Mouse (Mus musculus): Measurements from ENCODE around the gene Lyl1. TPM values are rescaled to one million over a fixed set of nuclear protein-coding genes. Genes with fewer than 3 reads are reported as not detected.

Lyl1 gene
- total and polyA plus RNA-seq, 3 experiments: 81.2 to 550 (median 138) TPM

- no peak for ATAC-seq (ENCODE audit: extremely low read depth, insufficient number of reproducible peaks, low FRiP score, poor library complexity, severe bottlenecking)
- Histone ChIP-seq H3K27me3 (ENCODE audit: insufficient read depth, low read length) (no peaks in the 10 kb centered on the region), H3K4me1 (ENCODE audit: insufficient read depth, low read depth, low read length) (peaks cover 59% of the 10 kb centered on the region), H3K9me3 (replicated peaks) (no peaks in the 10 kb centered on the region), H3K36me3 (replicated peaks) (peaks cover 25% of the 10 kb centered on the region), H3K4me3 (ENCODE audit: low read depth, low read length) (peak overlapping the region; percentile 83)
- TF ChIP-seq POLR2AphosphoS5 (IDR thresholded peaks at IDR 0.05; ENCODE audit: insufficient replicate concordance, low read depth, low read length) (no peak), TAL1 (conservative IDR thresholded peaks at IDR 0.05; ENCODE audit: low read depth, low read length) (no peak), GATA2 (IDR thresholded peaks at IDR 0.05; ENCODE audit: borderline replicate concordance, low read depth, low read length) (no peak), CTCF (IDR thresholded peaks at IDR 0.05; ENCODE audit: low read depth, low read length) (no peak), GATA1 (IDR thresholded peaks at IDR 0.05; ENCODE audit: borderline replicate concordance, low read length) (no peak)
- DNase-seq (ENCODE audit: low spot score): peak; percentile 25
These were observed 39.2 kb upstream of the Lyl1 start for GRCm38 (mm10) chr8:84661961-84662571.

GRCm38 (mm10) chr8:84662581-84663065, 38.6 kb upstream of the Lyl1 start, which contains the start of gene Ier2:
Gene Ier2, minus strand, starts transcription at chr8:84662852.
- peak; percentile 46 for ATAC-seq (ENCODE audit: extremely low read depth, insufficient number of reproducible peaks, low FRiP score, poor library complexity, severe bottlenecking)
- H3K4me3 ChIP-seq (ENCODE audit: low read depth, low read length): peak within 1 kb of the TSS; percentile 83
- TF ChIP-seq TAL1 (conservative IDR thresholded peaks at IDR 0.05; ENCODE audit: low read depth, low read length): no peak
- TF ChIP-seq CTCF (IDR thresholded peaks at IDR 0.05; ENCODE audit: low read depth, low read length): no peak
- TF ChIP-seq GATA2 (IDR thresholded peaks at IDR 0.05; ENCODE audit: borderline replicate concordance, low read depth, low read length): no peak
- peak; percentile 99 for TF ChIP-seq POLR2AphosphoS5 (IDR thresholded peaks at IDR 0.05; ENCODE audit: insufficient replicate concordance, low read depth, low read length)

GRCm38 (mm10) chr8:84663483-84664327, 37.6 kb upstream of the Lyl1 start:
- Histone ChIP-seq H3K36me3 (replicated peaks) (peaks cover 37% of the 10 kb centered on the region), H3K27me3 (ENCODE audit: insufficient read depth, low read length) (no peaks in the 10 kb centered on the region), H3K4me1 (ENCODE audit: insufficient read depth, low read depth, low read length) (peaks cover 53% of the 10 kb centered on the region), H3K4me3 (ENCODE audit: low read depth, low read length) (peak overlapping the region; percentile 83), H3K9me3 (replicated peaks) (no peaks in the 10 kb centered on the region)
- ATAC-seq (ENCODE audit: extremely low read depth, insufficient number of reproducible peaks, low FRiP score, poor library complexity, severe bottlenecking) (peak; percentile 64), DNase-seq (ENCODE audit: low spot score) (peak; percentile 92)
- no peak for TF ChIP-seq GATA2 (IDR thresholded peaks at IDR 0.05; ENCODE audit: borderline replicate concordance, low read depth, low read length)
- TF ChIP-seq POLR2AphosphoS5 (IDR thresholded peaks at IDR 0.05; ENCODE audit: insufficient replicate concordance, low read depth, low read length): 0 out of 2 replicates have a peak, but pooled peaks have one; percentile 44
- TF ChIP-seq CTCF (IDR thresholded peaks at IDR 0.05; ENCODE audit: low read depth, low read length): no peak

More at GRCm38 (mm10) chr8:84662581-84663065, 38.6 kb upstream of the Lyl1 start, which contains the start of gene Ier2:
- Histone ChIP-seq H3K36me3 (replicated peaks) (peaks cover 27% of the 10 kb centered on the region), H3K4me1 (ENCODE audit: insufficient read depth, low read depth, low read length) (peaks cover 54% of the 10 kb centered on the region), H3K27me3 (ENCODE audit: insufficient read depth, low read length) (no peaks in the 10 kb centered on the region), H3K9me3 (replicated peaks) (no peaks in the 10 kb centered on the region)
- DNase-seq (ENCODE audit: low spot score): peak; percentile 89

GRCm38 (mm10) chr8:84664566-84665384, 36.5 kb upstream of the Lyl1 start:
- peak overlapping the region; percentile 83 for H3K4me3 ChIP-seq (ENCODE audit: low read depth, low read length)
- H3K36me3 ChIP-seq (replicated peaks): peaks cover 38% of the 10 kb centered on the region
- no peaks in the 10 kb centered on the region for H3K9me3 ChIP-seq (replicated peaks)
- no peaks in the 10 kb centered on the region for H3K27me3 ChIP-seq (ENCODE audit: insufficient read depth, low read length)
- DNase-seq (ENCODE audit: low spot score) (no peak), ATAC-seq (ENCODE audit: extremely low read depth, insufficient number of reproducible peaks, low FRiP score, poor library complexity, severe bottlenecking) (no peak)
- H3K4me1 ChIP-seq (ENCODE audit: insufficient read depth, low read depth, low read length): peaks cover 43% of the 10 kb centered on the region
- TF ChIP-seq GATA1 (IDR thresholded peaks at IDR 0.05; ENCODE audit: borderline replicate concordance, low read length): no peak
- peak; percentile 61; the same call in 1 of the 2 replicates for TF ChIP-seq POLR2AphosphoS5 (IDR thresholded peaks at IDR 0.05; ENCODE audit: insufficient replicate concordance, low read depth, low read length)

- Histone ChIP-seq H3K9me3 (replicated peaks) (no peaks in the 10 kb centered on the region), H3K4me3 (ENCODE audit: low read depth, low read length) (peak overlapping the region; percentile 83), H3K4me1 (ENCODE audit: insufficient read depth, low read depth, low read length) (peaks cover 44% of the 10 kb centered on the region), H3K27me3 (ENCODE audit: insufficient read depth, low read length) (no peaks in the 10 kb centered on the region), H3K36me3 (replicated peaks) (peaks cover 43% of the 10 kb centered on the region)
- DNase-seq (ENCODE audit: low spot score) (no peak), ATAC-seq (ENCODE audit: extremely low read depth, insufficient number of reproducible peaks, low FRiP score, poor library complexity, severe bottlenecking) (no peak)
- TF ChIP-seq TAL1 (conservative IDR thresholded peaks at IDR 0.05; ENCODE audit: low read depth, low read length) (no peak), POLR2AphosphoS5 (IDR thresholded peaks at IDR 0.05; ENCODE audit: insufficient replicate concordance, low read depth, low read length) (no peak), CTCF (IDR thresholded peaks at IDR 0.05; ENCODE audit: low read depth, low read length) (no peak), GATA2 (IDR thresholded peaks at IDR 0.05; ENCODE audit: borderline replicate concordance, low read depth, low read length) (no peak), GATA1 (IDR thresholded peaks at IDR 0.05; ENCODE audit: borderline replicate concordance, low read length) (no peak)
These were observed 35.8 kb upstream of the Lyl1 start for GRCm38 (mm10) chr8:84665385-84665893.
